Mouse (Mus musculus): ENCODE data around the gene Tns3.

DNA sequence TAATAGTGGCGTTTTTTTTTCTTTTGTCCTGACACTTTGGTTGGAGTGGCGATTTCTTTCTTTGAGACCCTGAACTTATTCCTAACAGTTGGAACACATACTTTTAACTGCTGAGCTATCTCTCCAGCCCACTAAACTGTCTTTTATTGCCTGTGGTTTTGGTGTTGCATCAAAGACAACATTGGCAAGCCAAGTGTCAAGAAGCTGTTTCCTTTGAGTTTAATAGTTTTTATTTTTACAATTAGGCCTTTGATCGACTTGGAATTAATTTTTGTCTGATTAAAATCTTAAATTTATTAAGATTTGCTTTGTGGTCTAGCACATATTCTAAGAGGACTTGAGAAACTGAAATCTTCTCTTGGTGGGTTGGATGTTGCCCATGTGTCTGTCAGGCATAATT, 33.3 kb upstream of the Tns3 start:
- TF ChIP-seq POLR2A (IDR thresholded peaks at IDR 0.05; ENCODE audit: insufficient read depth, low read length) (no peak), CTCF (IDR thresholded peaks at IDR 0.05; ENCODE audit: low read depth, low read length) (no peak)
